Mouse (Mus musculus) stomach, embryonic 14.5 days (tissue): ENCODE results near the gene Celf5. TPM values are rescaled to one million over a fixed set of nuclear protein-coding genes. Genes with fewer than 3 reads are reported as not detected.

Experiments
- ATAC-seq: fragments of 200-750 bp; cut with Nextera tagmentation; 2 replicates; pipeline ENCODE4 v1.8.0; 2017; ENCODE audit warnings: low read depth, moderate TSS enrichment; ENCODE audit not compliant: insufficient number of reproducible peaks, insufficient read depth, low FRiP score
- H3K27ac ChIP-seq: fragments of 300-500 bp; sonication (generic); 2 replicates; pipeline ENCODE4 v1.5.1; 2014; ENCODE audit warnings: mild to moderate bottlenecking, low read length, moderate library complexity, mixed read lengths
- H3K27me3 ChIP-seq: fragments of 300-500 bp; sonication (generic); 2 replicates; pipeline ENCODE4 v1.6.1; 2014; ENCODE audit warnings: low read length, control low read depth, mixed read lengths; ENCODE audit not compliant: control insufficient read depth, insufficient read depth
- H3K36me3 ChIP-seq: fragments of 300-500 bp; sonication (generic); 2 replicates; pipeline ENCODE4 v1.6.1; 2014; ENCODE audit warnings: mild to moderate bottlenecking, control low read depth, low read length, moderate library complexity, mixed read lengths; ENCODE audit not compliant: control insufficient read depth, insufficient read depth
- H3K4me1 ChIP-seq: fragments of 300-500 bp; sonication (generic); 2 replicates; pipeline ENCODE4 v1.6.1; 2014; ENCODE audit warnings: low read length, control low read depth, mixed read lengths; ENCODE audit not compliant: control insufficient read depth, insufficient read depth
- H3K4me2 ChIP-seq: fragments of 300-500 bp; sonication (generic); replicated peaks from 2 replicates; pipeline ENCODE4 v1.6.1; 2014; ENCODE audit warnings: low read depth, low read length, control low read depth
- H3K4me3 ChIP-seq: fragments of 300-500 bp; sonication (generic); 2 replicates; pipeline ENCODE4 v1.5.1; 2014; ENCODE audit warnings: low read depth, low read length, control low read depth
- H3K9ac ChIP-seq: fragments of 300-500 bp; sonication (generic); replicated peaks from 2 replicates; pipeline ENCODE4 v1.6.1; 2014; ENCODE audit warnings: low read depth, mild to moderate bottlenecking, control low read depth, low read length, moderate library complexity, mixed read lengths
- H3K9me3 ChIP-seq: fragments of 300-500 bp; sonication (generic); 2 replicates; pipeline ENCODE4 v1.6.1; 2016; ENCODE audit warnings: low read depth, low read length, control low read depth; ENCODE audit not compliant: control insufficient read depth
- WGBS: fragments of 180-500 bp; shearing (Covaris S2); extraction: QIAGEN DNeasy Blood & Tissue Kit; methylation state at CpG from one replicate; pipeline ENCODE4 v1.1.7; 2014; 5-methylcytosine and 5-hydroxymethylcytosine counted together
- polyA plus RNA-seq: library from polyadenylated mRNA; unstranded; fragments of >200 nt; fragmentation: Nextera tagmentation; extraction: Ambion mirVana; gene quantifications from 2 replicates; pipeline ENCODE4 v1.2.1, GENCODE M21; 2014

The Celf5 gene
- polyA plus RNA-seq, 1 experiment from 2014 or later = 1.7 TPM

- no peak overlapping the region for H3K9ac ChIP-seq
- H3K9me3 ChIP-seq = no peaks in the 10 kb centered on the region
- no peaks in the 10 kb centered on the region for H3K36me3 ChIP-seq
- H3K27ac ChIP-seq = 0 out of 2 replicates have a peak overlapping the region, but pooled peaks have one; percentile 10
- peak overlapping the region; percentile 86 for H3K4me2 ChIP-seq
- H3K27me3 ChIP-seq = no peaks in the 10 kb centered on the region
- H3K4me1 ChIP-seq = peaks cover 17% of the 10 kb centered on the region
- no peak for ATAC-seq
- H3K4me3 ChIP-seq = peak overlapping the region; percentile 76; the same call in 1 of the 2 replicates
- 16% methylated on average over 15 of the region's 15 CpGs for WGBS
Measured at GRCm38 (mm10) chr10:81431526-81432168, 50.9 kb downstream of the Celf5 start.

- 0 out of 2 replicates have a peak, but pooled peaks have one; percentile 1 for ATAC-seq
- H3K9ac ChIP-seq = peak overlapping the region; percentile 73
- peaks cover 22% of the 10 kb centered on the region for H3K4me1 ChIP-seq
Measured at GRCm38 (mm10) chr10:81430831-81431525, 51.5 kb downstream of the Celf5 start.

GRCm38 (mm10) chr10:81430141-81430830 is 52.2 kb downstream of the Celf5 start:
- H3K27ac ChIP-seq = peak overlapping the region; percentile 89
- ATAC-seq = peak; percentile 12; the same call in 1 of the 2 replicates
- H3K9me3 ChIP-seq = no peaks in the 10 kb centered on the region
- no peaks in the 10 kb centered on the region for H3K27me3 ChIP-seq
- peak overlapping the region; percentile 86 for H3K4me2 ChIP-seq
- H3K36me3 ChIP-seq = no peaks in the 10 kb centered on the region
- WGBS = under 1% methylated on average over 75 of the region's 89 CpGs
- H3K4me1 ChIP-seq = peaks cover 29% of the 10 kb centered on the region
- peak overlapping the region; percentile 73 for H3K9ac ChIP-seq
- H3K4me3 ChIP-seq = peak overlapping the region; percentile 76

More at GRCm38 (mm10) chr10:81430831-81431525, 51.5 kb downstream of the Celf5 start:
- no peaks in the 10 kb centered on the region for H3K9me3 ChIP-seq
- H3K27ac ChIP-seq = peak overlapping the region; percentile 89
- no peaks in the 10 kb centered on the region for H3K27me3 ChIP-seq
- 2% methylated on average over 53 of the region's 70 CpGs for WGBS
- H3K4me2 ChIP-seq = peak overlapping the region; percentile 86
- peak overlapping the region; percentile 76 for H3K4me3 ChIP-seq
- H3K36me3 ChIP-seq = no peaks in the 10 kb centered on the region

GRCm38 (mm10) chr10:81429605-81430061 is 52.9 kb downstream of the Celf5 start:
- no peaks in the 10 kb centered on the region for H3K36me3 ChIP-seq
- H3K27me3 ChIP-seq = no peaks in the 10 kb centered on the region
- peak overlapping the region; percentile 89 for H3K27ac ChIP-seq
- H3K9ac ChIP-seq = peak overlapping the region; percentile 73
- H3K4me1 ChIP-seq = peaks cover 35% of the 10 kb centered on the region
- peak; percentile 21; the same call in 1 of the 2 replicates for ATAC-seq
- H3K4me3 ChIP-seq = peak overlapping the region; percentile 76
- peak overlapping the region; percentile 86 for H3K4me2 ChIP-seq
- WGBS = under 1% methylated on average over 19 of the region's 20 CpGs
- H3K9me3 ChIP-seq = no peaks in the 10 kb centered on the region

GRCm38 (mm10) chr10:81429092-81429491 is 53.4 kb downstream of the Celf5 start:
- H3K4me2 ChIP-seq = no peak overlapping the region
- H3K9me3 ChIP-seq = no peaks in the 10 kb centered on the region
- WGBS = 37% methylated on average over 2 of the region's 2 CpGs
- no peak overlapping the region for H3K9ac ChIP-seq
- H3K27ac ChIP-seq = no peak overlapping the region
- H3K27me3 ChIP-seq = no peaks in the 10 kb centered on the region
- H3K4me3 ChIP-seq = 0 out of 2 replicates have a peak overlapping the region, but pooled peaks have one; percentile 76
- peaks cover 41% of the 10 kb centered on the region for H3K4me1 ChIP-seq
- no peaks in the 10 kb centered on the region for H3K36me3 ChIP-seq
- no peak for ATAC-seq

- Histone ChIP-seq H3K9ac (no peak overlapping the region), H3K36me3 (no peaks in the 10 kb centered on the region), H3K4me2 (no peak overlapping the region), H3K4me1 (peaks cover 42% of the 10 kb centered on the region), H3K4me3 (no peak overlapping the region), H3K27me3 (no peaks in the 10 kb centered on the region), H3K27ac (no peak overlapping the region), H3K9me3 (no peaks in the 10 kb centered on the region)
- no peak for ATAC-seq
- WGBS = 88% methylated on average over 7 of the region's 7 CpGs
Measured at GRCm38 (mm10) chr10:81428507-81428870, 54.0 kb downstream of the Celf5 start.

GRCm38 (mm10) chr10:81427804-81428506 is 54.6 kb downstream of the Celf5 start:
- 78% methylated on average over 8 of the region's 8 CpGs for WGBS
- H3K36me3 ChIP-seq = no peaks in the 10 kb centered on the region
- no peaks in the 10 kb centered on the region for H3K9me3 ChIP-seq
- peaks cover 38% of the 10 kb centered on the region for H3K4me1 ChIP-seq
- no peak overlapping the region for H3K4me3 ChIP-seq
- no peak for ATAC-seq
- H3K4me2 ChIP-seq = no peak overlapping the region; the same call in 1 of the 2 replicates
- no peaks in the 10 kb centered on the region for H3K27me3 ChIP-seq
- no peak overlapping the region for H3K9ac ChIP-seq
- H3K27ac ChIP-seq = no peak overlapping the region

GRCm38 (mm10) chr10:81427327-81427726 is 55.2 kb downstream of the Celf5 start:
- Histone ChIP-seq H3K4me2 (peak overlapping the region; percentile 84), H3K9me3 (no peaks in the 10 kb centered on the region), H3K27me3 (no peaks in the 10 kb centered on the region), H3K27ac (no peak overlapping the region), H3K4me3 (peak overlapping the region; percentile 66), H3K4me1 (peaks cover 35% of the 10 kb centered on the region), H3K9ac (no peak overlapping the region), H3K36me3 (no peaks in the 10 kb centered on the region)
- 27% methylated on average over 3 of the region's 3 CpGs for WGBS
- ATAC-seq = no peak
